Mouse (Mus musculus) limb, embryonic 15.5 days (tissue): ENCODE measurements around the gene Mylk. TPM values are rescaled to one million over a fixed set of nuclear protein-coding genes. Genes with fewer than 3 reads are reported as not detected.

Experiments used
- ATAC-seq: fragments of 200-750 bp; cut with Nextera tagmentation; 2 replicates; pipeline ENCODE4 v1.8.0; 2017; ENCODE audit warnings: low read depth, moderate TSS enrichment; ENCODE audit not compliant: insufficient number of reproducible peaks, low FRiP score, low TSS enrichment
- H3K27ac ChIP-seq: fragments of 300-500 bp; sonication (generic); 2 replicates; pipeline ENCODE4 v1.5.1; 2015; ENCODE audit warnings: moderate library complexity, mild to moderate bottlenecking, inconsistent platforms
- H3K27me3 ChIP-seq: fragments of 300-500 bp; sonication (generic); 2 replicates; pipeline ENCODE4 v1.6.1; 2015; ENCODE audit warnings: inconsistent platforms
- H3K36me3 ChIP-seq: fragments of 300-500 bp; sonication (generic); 2 replicates; pipeline ENCODE4 v1.6.1; 2015; ENCODE audit warnings: inconsistent platforms
- H3K4me1 ChIP-seq: fragments of 300-500 bp; sonication (generic); 2 replicates; pipeline ENCODE4 v1.6.1; 2015; ENCODE audit warnings: inconsistent platforms
- H3K4me2 ChIP-seq: fragments of 300-500 bp; sonication (generic); 2 replicates; pipeline ENCODE4 v1.6.1; 2015; ENCODE audit warnings: mild to moderate bottlenecking, inconsistent platforms
- H3K4me3 ChIP-seq: fragments of 300-500 bp; sonication (generic); 2 replicates; pipeline ENCODE4 v1.5.1; 2015; ENCODE audit warnings: mild to moderate bottlenecking, inconsistent platforms
- H3K9ac ChIP-seq: fragments of 300-500 bp; sonication (generic); 2 replicates; pipeline ENCODE4 v1.6.1; 2015; ENCODE audit warnings: inconsistent platforms
- H3K9me3 ChIP-seq: fragments of 300-500 bp; sonication (generic); 2 replicates; pipeline ENCODE4 v1.6.1; 2016; ENCODE audit warnings: inconsistent platforms
- WGBS: fragments of 180-500 bp; shearing (Covaris S2); methylation state at CpG from one replicate; pipeline ENCODE4 v1.1.7; 2015; 5-methylcytosine and 5-hydroxymethylcytosine counted together
- polyA plus RNA-seq: library from polyadenylated mRNA; unstranded; fragments of >200 nt; fragmentation: Nextera tagmentation; extraction: Ambion mirVana; gene quantifications from 2 replicates; pipeline ENCODE4 v1.2.1, GENCODE M21; 2015

The Mylk gene
- polyA plus RNA-seq, 1 experiment from 2014 or later, result 13.7 TPM

- no peak overlapping the region for H3K4me3 ChIP-seq
- no peak overlapping the region for H3K9ac ChIP-seq
- H3K27ac ChIP-seq, result no peak overlapping the region
- H3K9me3 ChIP-seq, result no peaks in the 10 kb centered on the region
- H3K27me3 ChIP-seq, result no peaks in the 10 kb centered on the region
- no peaks in the 10 kb centered on the region for H3K36me3 ChIP-seq
- no peaks in the 10 kb centered on the region for H3K4me1 ChIP-seq
- ATAC-seq, result no peak
- WGBS, result 76% methylated on average over 3 of the region's 3 CpGs
- H3K4me2 ChIP-seq, result no peak overlapping the region
Observed at GRCm38 (mm10) chr16:34813570-34813969, 68.6 kb downstream of the Mylk start.

- Histone ChIP-seq H3K4me2 (no peak overlapping the region), H3K4me1 (no peaks in the 10 kb centered on the region), H3K4me3 (no peak overlapping the region), H3K9ac (no peak overlapping the region), H3K9me3 (no peaks in the 10 kb centered on the region), H3K27ac (no peak overlapping the region), H3K27me3 (no peaks in the 10 kb centered on the region), H3K36me3 (no peaks in the 10 kb centered on the region)
- ATAC-seq, result no peak
- 84% methylated on average over 7 of the region's 7 CpGs for WGBS
Observed at GRCm38 (mm10) chr16:34814612-34815011, 69.6 kb downstream of the Mylk start.

DNA sequence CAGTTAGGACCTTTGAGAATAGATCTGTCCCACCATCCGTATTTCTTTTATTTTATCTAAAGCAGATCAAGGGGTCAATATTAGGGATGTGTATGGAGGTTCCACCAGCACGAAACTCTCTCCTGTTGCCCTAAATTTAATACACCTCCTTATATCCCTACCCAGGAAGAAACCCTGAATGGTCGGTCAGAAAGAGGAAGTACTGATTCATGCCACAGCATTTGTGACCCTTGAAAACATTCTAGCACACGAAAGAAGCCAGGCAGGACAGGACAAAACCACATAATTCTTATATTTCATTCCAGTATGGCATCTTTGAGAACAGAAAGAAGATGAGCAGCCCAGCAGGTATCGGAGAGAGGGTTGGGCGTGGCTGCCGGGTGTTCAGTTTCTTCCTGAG lies 71.5 kb downstream of the Mylk start:
- H3K27me3 ChIP-seq, result no peaks in the 10 kb centered on the region
- H3K4me2 ChIP-seq, result no peak overlapping the region
- H3K9ac ChIP-seq, result no peak overlapping the region
- H3K9me3 ChIP-seq, result no peaks in the 10 kb centered on the region
- H3K4me3 ChIP-seq, result no peak overlapping the region
- no peaks in the 10 kb centered on the region for H3K36me3 ChIP-seq
- no peak overlapping the region for H3K27ac ChIP-seq
- ATAC-seq, result no peak
- H3K4me1 ChIP-seq, result no peaks in the 10 kb centered on the region
- WGBS, result 89% methylated on average over 7 of the region's 7 CpGs

DNA sequence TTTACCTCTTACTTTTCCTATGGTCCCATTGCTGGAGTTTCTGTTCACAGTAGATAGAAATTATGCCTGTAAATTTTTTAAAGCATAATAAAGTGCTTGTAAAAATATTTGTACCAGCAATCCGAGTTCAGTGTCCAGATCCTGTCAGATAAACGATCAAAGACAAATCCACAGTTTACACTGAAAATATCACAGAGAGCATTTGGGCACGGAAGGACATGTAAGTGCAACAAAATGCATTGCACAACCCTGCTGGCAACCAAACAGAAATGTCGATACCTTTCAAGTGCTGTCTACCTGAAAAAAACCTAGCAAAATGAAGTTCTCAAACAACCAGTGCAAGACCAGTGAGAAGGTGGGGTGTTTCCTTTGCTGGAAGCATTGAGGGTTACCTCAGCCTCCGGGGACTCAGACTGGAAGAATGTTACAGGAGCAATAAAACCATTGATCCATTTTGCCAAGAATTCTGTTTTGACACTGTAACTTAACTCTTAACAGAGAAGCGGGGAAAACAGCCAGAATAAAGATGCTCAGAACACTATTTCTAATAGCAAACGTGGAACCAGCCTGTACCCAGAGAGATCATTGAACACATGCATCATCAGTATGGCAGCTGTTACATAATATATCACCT lies 80.2 kb downstream of the Mylk start:
- H3K27me3 ChIP-seq, result no peaks in the 10 kb centered on the region
- H3K9ac ChIP-seq, result no peak overlapping the region
- no peaks in the 10 kb centered on the region for H3K9me3 ChIP-seq
- ATAC-seq, result no peak
- H3K36me3 ChIP-seq, result no peaks in the 10 kb centered on the region
- H3K27ac ChIP-seq, result no peak overlapping the region
- H3K4me2 ChIP-seq, result no peak overlapping the region
- 29% methylated on average over 7 of the region's 7 CpGs for WGBS
- H3K4me1 ChIP-seq, result peaks cover 14% of the 10 kb centered on the region
- H3K4me3 ChIP-seq, result no peak overlapping the region

GRCm38 (mm10) chr16:34834477-34834876 lies 89.5 kb downstream of the Mylk start:
- Histone ChIP-seq H3K4me2 (no peak overlapping the region), H3K4me3 (no peak overlapping the region), H3K27me3 (no peaks in the 10 kb centered on the region), H3K36me3 (no peaks in the 10 kb centered on the region), H3K27ac (peak overlapping the region; percentile 59), H3K4me1 (peaks cover 16% of the 10 kb centered on the region), H3K9ac (no peak overlapping the region), H3K9me3 (no peaks in the 10 kb centered on the region)
- WGBS, result 40% methylated on average over 1 of the region's 1 CpGs
- ATAC-seq, result peak; percentile 88

GRCm38 (mm10) chr16:34839004-34839703 lies 94.1 kb downstream of the Mylk start:
- peak; percentile 31; the same call in 1 of the 2 replicates for ATAC-seq
- Histone ChIP-seq H3K36me3 (no peaks in the 10 kb centered on the region), H3K4me2 (no peak overlapping the region), H3K27ac (peak overlapping the region; percentile 80), H3K9me3 (no peaks in the 10 kb centered on the region), H3K27me3 (no peaks in the 10 kb centered on the region), H3K4me1 (peaks cover 20% of the 10 kb centered on the region), H3K9ac (no peak overlapping the region), H3K4me3 (no peak overlapping the region)
- WGBS, result 43% methylated on average over 7 of the region's 7 CpGs

- Histone ChIP-seq H3K9ac (no peak overlapping the region), H3K4me2 (no peak overlapping the region), H3K4me3 (no peak overlapping the region), H3K4me1 (peaks cover 17% of the 10 kb centered on the region), H3K27ac (peak overlapping the region; percentile 80), H3K36me3 (no peaks in the 10 kb centered on the region), H3K27me3 (no peaks in the 10 kb centered on the region), H3K9me3 (no peaks in the 10 kb centered on the region)
- 43% methylated on average over 7 of the region's 7 CpGs for WGBS
- ATAC-seq, result peak; percentile 82
Observed at GRCm38 (mm10) chr16:34839704-34840331, 94.8 kb downstream of the Mylk start.

GRCm38 (mm10) chr16:34844783-34845182 lies 99.8 kb downstream of the Mylk start:
- Histone ChIP-seq H3K36me3 (no peaks in the 10 kb centered on the region), H3K4me3 (no peak overlapping the region), H3K9me3 (no peaks in the 10 kb centered on the region), H3K27me3 (peaks cover 7% of the 10 kb centered on the region; the same call in 1 of the 2 replicates), H3K4me2 (no peak overlapping the region), H3K9ac (no peak overlapping the region), H3K27ac (no peak overlapping the region), H3K4me1 (peaks cover 13% of the 10 kb centered on the region)
- ATAC-seq, result no peak
- 88% methylated on average over 6 of the region's 6 CpGs for WGBS

DNA sequence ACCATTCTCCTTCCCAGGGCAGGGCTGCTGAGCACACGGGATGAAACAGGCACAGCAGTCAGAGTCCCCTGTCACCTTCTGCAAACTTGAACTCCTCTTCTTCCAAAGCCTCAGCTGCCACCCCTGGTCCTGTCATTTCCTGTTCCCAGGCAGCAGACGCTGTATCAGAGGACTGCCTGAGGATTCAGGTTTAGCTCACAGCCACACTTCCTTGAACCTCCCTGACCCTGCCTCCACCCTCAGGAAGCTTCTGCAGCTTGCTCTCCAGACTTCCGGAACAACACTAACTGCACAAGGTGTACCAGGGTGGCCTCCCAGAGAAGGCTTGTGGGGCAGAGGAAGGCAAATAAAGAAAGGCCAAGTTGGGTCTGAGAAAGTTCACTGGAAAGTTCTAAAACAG lies 102.6 kb downstream of the Mylk start:
- H3K36me3 ChIP-seq, result no peaks in the 10 kb centered on the region
- 41% methylated on average over 3 of the region's 3 CpGs for WGBS
- peaks cover 10% of the 10 kb centered on the region; the same call in 1 of the 2 replicates for H3K4me1 ChIP-seq
- no peaks in the 10 kb centered on the region for H3K9me3 ChIP-seq
- no peak overlapping the region for H3K9ac ChIP-seq
- H3K27ac ChIP-seq, result 0 out of 2 replicates have a peak overlapping the region, but pooled peaks have one; percentile 43
- no peak overlapping the region for H3K4me2 ChIP-seq
- peaks cover 12% of the 10 kb centered on the region; the same call in 1 of the 2 replicates for H3K27me3 ChIP-seq
- no peak overlapping the region for H3K4me3 ChIP-seq
- no peak for ATAC-seq

DNA sequence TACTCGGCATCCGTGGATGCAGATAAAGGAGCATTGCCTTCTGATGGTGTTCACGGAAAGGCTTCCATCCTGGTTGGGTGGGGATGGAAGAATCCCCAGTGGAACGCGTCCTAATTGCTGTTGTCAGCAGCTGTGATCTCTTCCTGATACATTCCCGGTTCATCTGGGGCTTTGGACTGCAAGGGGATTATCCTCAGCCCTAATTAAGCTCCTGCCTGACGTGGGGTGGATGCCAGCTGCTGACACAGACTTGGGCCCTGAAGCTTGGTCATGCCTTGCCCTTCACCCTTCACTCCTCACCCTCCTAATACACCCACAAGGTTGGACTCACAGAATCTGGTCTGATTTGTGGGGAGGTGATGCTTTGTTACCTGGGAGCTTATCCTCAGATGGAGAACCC lies 109.1 kb downstream of the Mylk start:
- peaks cover 27% of the 10 kb centered on the region; the same call in 1 of the 2 replicates for H3K27me3 ChIP-seq
- ATAC-seq, result no peak

DNA sequence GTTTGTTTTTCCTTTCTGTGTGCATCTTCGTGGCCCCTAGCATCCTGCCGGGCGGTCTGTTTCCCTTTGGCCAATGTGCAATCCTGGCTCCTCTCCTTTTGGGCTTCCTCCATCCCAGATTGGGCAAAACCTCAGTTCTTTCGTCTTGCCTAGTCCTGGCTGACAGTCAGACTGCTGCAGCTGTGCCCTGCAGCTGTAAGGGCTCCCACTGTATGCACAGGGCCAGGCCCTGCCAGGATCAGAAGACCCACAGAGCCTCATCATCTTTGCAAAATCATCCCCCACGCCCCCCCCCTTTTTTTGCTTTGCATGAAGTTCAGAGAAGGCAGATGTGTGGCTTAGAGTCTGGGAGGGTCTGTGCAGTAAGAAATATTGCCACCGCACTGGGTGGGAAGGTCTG lies 110.1 kb downstream of the Mylk start:
- peaks cover 15% of the 10 kb centered on the region for H3K4me1 ChIP-seq
- 59% methylated on average over 6 of the region's 6 CpGs for WGBS
- H3K27ac ChIP-seq, result no peak overlapping the region
- ATAC-seq, result peak; percentile 52; the same call in 1 of the 2 replicates
- H3K27me3 ChIP-seq, result peaks cover 27% of the 10 kb centered on the region; the same call in 1 of the 2 replicates
- no peaks in the 10 kb centered on the region for H3K9me3 ChIP-seq
- no peak overlapping the region for H3K4me2 ChIP-seq
- no peak overlapping the region for H3K4me3 ChIP-seq
- H3K36me3 ChIP-seq, result no peaks in the 10 kb centered on the region
- no peak overlapping the region for H3K9ac ChIP-seq

More for the DNA sequence above, 109.1 kb downstream of the Mylk start:
- peaks cover 15% of the 10 kb centered on the region for H3K4me1 ChIP-seq
- WGBS, result 73% methylated on average over 7 of the region's 7 CpGs
- H3K36me3 ChIP-seq, result no peaks in the 10 kb centered on the region
- H3K9ac ChIP-seq, result no peak overlapping the region
- H3K27ac ChIP-seq, result no peak overlapping the region
- H3K9me3 ChIP-seq, result no peaks in the 10 kb centered on the region
- no peak overlapping the region for H3K4me3 ChIP-seq
- no peak overlapping the region for H3K4me2 ChIP-seq

DNA sequence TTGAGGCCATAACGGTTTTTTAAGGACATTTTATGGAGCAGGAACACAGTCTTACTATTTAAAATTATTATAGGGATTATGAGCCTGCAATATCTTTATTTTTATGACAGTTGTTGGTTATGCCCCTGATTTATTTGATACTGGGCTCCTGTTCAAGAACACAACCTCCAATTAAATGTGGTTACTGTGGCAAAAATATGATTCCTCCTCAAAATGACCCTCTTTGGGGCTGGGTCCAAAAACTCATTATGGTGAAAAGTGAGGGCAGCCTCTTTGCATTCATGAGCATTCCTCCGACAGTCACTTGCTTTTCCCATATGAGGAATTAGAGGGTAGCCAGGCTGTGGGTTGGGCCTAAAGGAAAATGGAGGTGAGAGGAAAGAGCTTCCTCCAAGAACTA lies 110.7 kb downstream of the Mylk start:
- ATAC-seq, result peak; percentile 19; the same call in 1 of the 2 replicates
- H3K27me3 ChIP-seq, result peaks cover 23% of the 10 kb centered on the region; the same call in 1 of the 2 replicates
- H3K27ac ChIP-seq, result no peak overlapping the region

More for the DNA sequence above, 110.7 kb downstream of the Mylk start:
- WGBS, result 28% methylated on average over 2 of the region's 2 CpGs
- peaks cover 15% of the 10 kb centered on the region for H3K4me1 ChIP-seq
- H3K9ac ChIP-seq, result no peak overlapping the region
- H3K4me3 ChIP-seq, result no peak overlapping the region
- H3K9me3 ChIP-seq, result no peaks in the 10 kb centered on the region
- no peaks in the 10 kb centered on the region for H3K36me3 ChIP-seq
- no peak overlapping the region for H3K4me2 ChIP-seq
